Mouse (Mus musculus): ENCODE results near the gene Ankra2.

The Ankra2 gene

DNA sequence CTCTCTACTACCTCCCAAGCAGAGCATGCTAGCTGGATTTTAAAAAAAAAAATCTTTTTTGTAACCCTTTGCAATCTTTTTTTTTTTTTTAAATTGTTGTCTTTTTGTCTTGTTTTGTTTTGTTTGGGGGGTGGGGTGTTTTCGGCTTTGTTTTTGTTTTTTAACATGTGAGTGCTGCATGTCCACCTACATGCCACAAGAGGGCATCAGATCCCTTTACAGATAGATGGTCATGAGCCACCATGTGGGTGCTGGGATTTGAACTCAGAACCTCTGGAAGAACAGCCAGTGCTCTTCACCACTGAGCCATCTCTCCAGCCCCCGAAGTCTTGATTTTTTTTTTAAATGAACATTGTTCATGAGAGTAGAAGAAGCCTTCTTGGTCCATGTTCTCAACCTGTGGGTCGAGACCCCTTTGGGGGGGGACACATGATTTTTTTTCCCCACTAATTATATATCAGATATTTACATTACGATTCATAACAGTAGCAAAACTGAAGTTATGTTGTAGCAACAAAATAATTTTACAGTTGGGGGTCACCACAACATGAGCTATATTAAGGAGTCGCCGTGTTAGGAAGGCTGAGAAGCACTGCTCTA, 35.1 kb downstream of the Ankra2 start:
- DNase-seq: no peak

DNA sequence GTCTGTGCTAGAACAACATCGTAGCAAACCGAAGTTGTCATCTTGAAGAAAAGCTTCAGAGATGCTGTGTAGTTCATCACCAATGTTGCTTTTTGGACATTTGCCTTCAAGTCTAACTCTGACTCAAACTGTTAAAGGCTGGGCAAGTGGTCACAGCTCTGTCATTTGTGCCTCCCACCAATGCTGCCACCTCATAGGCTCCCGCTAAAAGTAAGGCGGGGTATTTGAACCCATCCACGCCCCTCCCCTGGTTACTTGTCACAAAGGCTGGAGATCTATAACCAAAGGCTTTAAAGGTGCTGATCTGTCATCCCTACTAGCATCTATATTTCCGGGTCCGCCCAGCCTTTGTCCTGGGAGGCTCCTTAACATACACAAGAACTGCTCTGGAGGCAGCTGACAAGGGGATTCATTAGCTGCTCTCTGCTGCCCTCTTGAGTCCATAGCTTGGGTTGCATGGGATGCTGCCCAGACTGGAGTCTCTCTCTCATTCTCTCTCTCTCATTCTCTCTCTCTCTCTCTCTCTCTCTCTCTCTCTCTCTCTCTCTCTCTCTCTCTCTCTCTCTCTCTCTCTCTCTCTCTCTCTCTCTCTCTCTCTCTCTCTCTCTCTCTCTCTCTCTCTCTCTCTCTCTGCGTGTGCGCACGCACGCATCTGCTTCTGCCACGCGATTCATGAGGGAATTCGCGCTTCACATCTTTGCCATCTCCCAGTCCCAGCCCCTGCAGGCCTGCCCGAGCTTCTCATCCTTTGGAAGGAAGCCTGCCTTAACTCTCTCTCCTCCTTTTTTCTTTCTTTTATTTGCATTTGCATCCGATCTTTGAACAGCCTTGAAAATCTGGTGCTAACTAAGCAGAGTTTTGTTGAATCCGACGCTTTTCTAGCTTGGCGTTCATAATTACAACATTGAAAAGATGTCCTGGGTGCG, 36.2 kb downstream of the Ankra2 start:
- DNase-seq: peak; percentile 90

GRCm38 (mm10) chr13:98305257-98305656, 42.4 kb downstream of the Ankra2 start:
- DNase-seq: no peak

DNA sequence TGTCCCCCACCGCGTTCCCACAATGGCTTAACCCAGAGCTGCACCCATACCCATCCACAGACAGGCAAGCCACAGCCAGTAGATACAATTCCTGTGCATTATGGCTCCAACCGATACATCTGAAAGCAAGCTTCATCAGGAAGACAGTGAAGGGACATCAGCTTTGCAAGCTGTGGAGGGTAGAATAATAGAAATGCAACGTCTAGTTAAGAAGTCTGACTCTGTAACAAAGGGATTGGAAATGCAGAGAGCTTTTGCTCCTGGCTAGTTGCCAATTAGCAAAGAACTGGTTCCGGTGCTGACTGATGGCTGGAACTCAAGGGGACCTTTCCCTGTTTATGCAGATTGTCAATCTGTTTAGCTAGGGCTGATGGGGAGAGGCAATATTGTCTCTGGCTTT, 43.5 kb downstream of the Ankra2 start:
- no peak for DNase-seq

DNA sequence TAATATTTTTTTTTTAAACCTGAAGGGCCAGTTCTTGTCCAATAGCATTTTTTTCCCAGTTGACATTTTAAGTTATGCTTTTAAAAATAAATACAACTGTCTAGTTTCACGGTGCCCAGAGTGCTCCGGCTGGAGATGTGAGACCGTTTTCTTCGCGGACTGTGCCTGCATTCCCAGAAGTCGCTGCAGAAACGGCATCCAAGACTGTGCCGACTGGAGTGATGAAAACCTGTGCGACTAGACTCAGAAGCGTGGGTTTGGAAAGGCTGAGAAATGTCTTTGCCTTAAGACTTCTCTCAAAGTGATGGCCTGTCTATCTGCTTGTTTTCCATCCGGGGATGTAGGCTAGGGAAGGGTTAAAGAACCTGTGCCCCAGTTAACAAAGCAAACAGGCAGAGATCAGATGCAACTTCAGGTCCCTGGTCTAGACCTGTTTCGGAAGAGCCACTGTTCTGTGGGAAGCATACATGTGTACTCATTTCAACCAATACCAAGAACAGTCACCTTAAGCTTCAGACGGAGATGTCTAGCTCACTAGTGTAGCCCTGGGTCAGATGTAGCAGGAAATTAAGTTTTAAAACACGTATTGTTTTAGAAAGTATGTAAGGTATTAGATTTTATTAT, 44.1 kb downstream of the Ankra2 start:
- no peak for DNase-seq

DNA sequence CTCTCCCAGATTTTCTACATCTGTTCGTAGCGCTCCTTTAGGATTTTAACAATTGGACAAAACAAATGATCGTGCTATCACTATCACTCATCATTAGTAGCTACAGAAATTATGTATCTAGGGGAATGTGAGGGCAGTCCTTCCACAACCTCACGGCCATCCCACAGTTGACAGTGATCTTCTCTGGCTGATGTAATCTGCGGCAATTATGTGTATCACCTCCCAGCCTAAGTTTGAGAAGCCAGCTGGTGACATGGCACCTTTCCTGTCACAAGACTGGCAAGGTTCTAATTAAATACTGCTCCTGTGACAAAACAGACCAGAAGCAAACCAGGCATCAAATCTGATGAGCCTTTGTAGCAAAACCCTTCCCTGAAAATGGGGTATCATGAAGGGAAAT, 45.1 kb downstream of the Ankra2 start:
- DNase-seq: no peak

GRCm38 (mm10) chr13:98308724-98309123, 45.9 kb downstream of the Ankra2 start:
- no peak for DNase-seq

- DNase-seq: no peak
Observed at GRCm38 (mm10) chr13:98311597-98311996, 48.7 kb downstream of the Ankra2 start.

- no peak for DNase-seq
Observed at GRCm38 (mm10) chr13:98313631-98314030, 50.8 kb downstream of the Ankra2 start.

DNA sequence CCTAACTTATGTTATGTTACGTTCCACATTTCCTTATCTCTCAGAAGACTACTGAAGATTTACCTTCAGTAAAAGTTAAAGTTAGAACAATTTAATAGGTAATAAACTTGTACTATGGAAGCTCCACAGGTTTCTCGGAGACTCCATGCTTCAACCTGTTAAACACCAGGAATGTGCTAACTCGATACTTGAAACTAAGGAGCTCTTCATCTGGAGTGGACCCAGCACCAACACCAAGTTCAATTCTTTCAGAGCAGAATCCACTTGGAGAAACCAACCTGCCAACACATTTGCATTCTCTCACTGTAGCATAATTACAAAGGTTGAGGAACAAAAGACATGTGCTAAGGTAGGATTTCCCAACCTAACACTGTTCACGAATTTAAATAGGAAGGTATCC, 52.2 kb downstream of the Ankra2 start:
- no peak for DNase-seq

GRCm38 (mm10) chr13:98316140-98316479, 53.2 kb downstream of the Ankra2 start:
- DNase-seq: no peak

GRCm38 (mm10) chr13:98316480-98317245, 53.8 kb downstream of the Ankra2 start, which contains the start of gene Btf3:
TSS of gene Btf3 (minus strand) at chr13:98317006.
- DNase-seq: peak; percentile 96

DNA sequence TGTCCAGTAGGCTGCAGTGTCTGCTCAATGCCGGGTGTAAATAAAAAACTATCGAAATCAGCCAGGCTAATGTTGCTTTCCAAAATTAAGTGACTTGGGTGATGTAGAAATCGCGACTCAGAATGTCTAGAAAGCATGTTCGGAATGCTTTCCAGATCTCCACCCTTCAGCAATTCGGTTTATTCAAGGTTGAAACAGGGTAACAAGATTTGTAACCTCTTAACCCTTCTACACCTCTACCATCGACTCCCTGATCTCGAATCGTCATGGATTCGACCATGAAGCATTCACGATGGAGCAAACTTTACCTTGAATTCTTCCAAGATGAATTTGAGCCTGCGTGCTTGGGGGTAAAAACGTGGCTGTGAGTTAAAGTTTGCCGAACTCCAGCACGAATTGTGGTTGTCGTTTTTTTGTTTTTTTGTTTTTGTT, 54.4 kb downstream of the Ankra2 start:
- DNase-seq: no peak

DNA sequence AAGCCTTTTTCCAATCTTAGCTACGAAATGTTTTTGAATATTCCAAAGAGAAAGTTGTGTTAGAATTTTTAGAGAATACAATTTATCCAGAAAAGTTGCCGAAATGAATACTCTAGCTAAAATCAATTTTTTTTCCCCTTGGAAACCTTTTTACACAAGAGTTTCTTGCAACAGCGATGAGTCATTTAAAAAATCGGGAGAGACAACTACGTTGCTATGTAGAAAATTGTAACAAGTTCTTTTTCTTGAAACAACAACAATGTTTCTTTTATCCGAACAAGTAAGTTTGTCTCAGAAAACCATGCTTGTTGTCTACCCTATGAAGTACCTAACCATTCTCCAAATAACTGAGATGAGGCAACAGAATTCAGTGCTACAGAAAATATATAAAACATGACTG, 55.0 kb downstream of the Ankra2 start:
- DNase-seq: no peak

Measured in embryo, embryonic 11 days (tissue).